Mouse (Mus musculus): ENCODE results near the gene Cadps. TPM values are rescaled to one million over a fixed set of nuclear protein-coding genes. Genes with fewer than 3 reads are reported as not detected.
A peak's percentile ranks its signal among the peaks of the same experiment; 100 is the strongest.
"Not testable (repeated sequence)": the region's sequence is repeated elsewhere in the genome, so short reads cannot be mapped to it uniquely, and the experiment has no call there.

The Cadps gene
- polyA plus RNA-seq, 1 experiment from 2014 or later, result 4.7 TPM

GRCm38 (mm10) chr14:12592472-12593075, 230.3 kb downstream of the Cadps start:
- DNase-seq (ENCODE audit: low spot score), result no peak

GRCm38 (mm10) chr14:12591829-12592228, 231.1 kb downstream of the Cadps start:
- no peak for DNase-seq (ENCODE audit: low spot score)

- no peak for DNase-seq (ENCODE audit: low spot score)
These were observed 239.3 kb downstream of the Cadps start for GRCm38 (mm10) chr14:12583536-12583935.

- DNase-seq (ENCODE audit: low spot score), result no peak
These were observed 241.2 kb downstream of the Cadps start for GRCm38 (mm10) chr14:12581657-12582056.

- DNase-seq (ENCODE audit: low spot score), result no peak
These were observed 242.1 kb downstream of the Cadps start for GRCm38 (mm10) chr14:12580786-12581185.

GRCm38 (mm10) chr14:12578156-12578555, 244.7 kb downstream of the Cadps start:
- DNase-seq (ENCODE audit: low spot score), result no peak

- DNase-seq (ENCODE audit: low spot score), result no peak
These were observed 245.3 kb downstream of the Cadps start for GRCm38 (mm10) chr14:12577475-12578140.

GRCm38 (mm10) chr14:12575105-12575504, 247.8 kb downstream of the Cadps start:
- peak; percentile 8 for DNase-seq (ENCODE audit: low spot score)

- no peak for DNase-seq (ENCODE audit: low spot score)
These were observed 248.5 kb downstream of the Cadps start for GRCm38 (mm10) chr14:12574336-12574735.

GRCm38 (mm10) chr14:12561730-12562129, 261.1 kb downstream of the Cadps start:
- DNase-seq (ENCODE audit: low spot score), result not testable (repeated sequence)

GRCm38 (mm10) chr14:12560233-12560577, 262.7 kb downstream of the Cadps start:
- DNase-seq (ENCODE audit: low spot score), result no peak

- no peak for DNase-seq (ENCODE audit: low spot score)
These were observed 263.2 kb downstream of the Cadps start for GRCm38 (mm10) chr14:12559574-12560232.

GRCm38 (mm10) chr14:12558920-12559573, 263.8 kb downstream of the Cadps start:
- DNase-seq (ENCODE audit: low spot score), result no peak

GRCm38 (mm10) chr14:12554486-12554885, 268.4 kb downstream of the Cadps start:
- no peak for DNase-seq (ENCODE audit: low spot score)

GRCm38 (mm10) chr14:12551353-12551752, 271.5 kb downstream of the Cadps start:
- DNase-seq (ENCODE audit: low spot score), result no peak

- DNase-seq (ENCODE audit: low spot score), result no peak
These were observed 271.9 kb downstream of the Cadps start for GRCm38 (mm10) chr14:12550931-12551330.

GRCm38 (mm10) chr14:12549290-12549689, 273.6 kb downstream of the Cadps start:
- DNase-seq (ENCODE audit: low spot score), result no peak

GRCm38 (mm10) chr14:12547496-12547895, 275.4 kb downstream of the Cadps start:
- DNase-seq (ENCODE audit: low spot score), result no peak

GRCm38 (mm10) chr14:12541733-12542132, 281.1 kb downstream of the Cadps start:
- no peak for DNase-seq (ENCODE audit: low spot score)

GRCm38 (mm10) chr14:12539071-12539470, 283.8 kb downstream of the Cadps start:
- no peak for DNase-seq (ENCODE audit: low spot score)

GRCm38 (mm10) chr14:12531101-12531500, 291.8 kb downstream of the Cadps start:
- no peak for DNase-seq (ENCODE audit: low spot score)

- DNase-seq (ENCODE audit: low spot score), result no peak
These were observed 292.3 kb downstream of the Cadps start for GRCm38 (mm10) chr14:12530554-12530953.

All from thymus, postnatal 0 days (tissue).